Mouse (Mus musculus): ENCODE data around the gene Hmga2. TPM values are rescaled to one million over a fixed set of nuclear protein-coding genes. Genes with fewer than 3 reads are reported as not detected.

The Hmga2 gene
- total and polyA plus RNA-seq, 3 experiments, result 0.15 TPM; not detected in 2

- no peaks in the 10 kb centered on the region for H3K4me1 ChIP-seq (ENCODE audit: control insufficient read depth in 1 of 2, insufficient read depth in 2 of 2, low read length in 2 of 2)
- no peaks in the 10 kb centered on the region for H3K36me3 ChIP-seq (ENCODE audit: control insufficient read depth in 1 of 2, insufficient read depth in 2 of 2, low read length in 2 of 2)
- DNase-seq (ENCODE audit: low read depth, low spot score), result no peak
- no peak overlapping the region for H3K27ac ChIP-seq (ENCODE audit: control insufficient read depth, low read depth, low read length)
- no peaks in the 10 kb centered on the region for H3K79me2 ChIP-seq (ENCODE audit: control insufficient read depth, insufficient read depth, low read length, poor library complexity)
- H3K27me3 ChIP-seq (ENCODE audit: control insufficient read depth in 1 of 2, insufficient read depth in 2 of 2, low read length in 2 of 2), result no peaks in the 10 kb centered on the region
- H3K4me3 ChIP-seq (ENCODE audit: control insufficient read depth in 1 of 2, insufficient read depth in 1 of 2, low read depth in 2 of 2, low read length in 2 of 2), result no peak overlapping the region
- TF ChIP-seq POLR2AphosphoS5 (IDR thresholded peaks at IDR 0.05; ENCODE audit: borderline replicate concordance, low read depth, low read length), result no peak
- TF ChIP-seq ETS1 (IDR thresholded peaks at IDR 0.05; ENCODE audit: low read depth, low read length), result no peak
- TF ChIP-seq KAT2A (conservative IDR thresholded peaks at IDR 0.05; ENCODE audit: low read depth, low read length), result no peak
- no peak for TF ChIP-seq MAZ (IDR thresholded peaks at IDR 0.05; ENCODE audit: low read depth, low read length)
- TF ChIP-seq CHD1 (IDR thresholded peaks at IDR 0.05; ENCODE audit: low read depth, low read length), result no peak
- no peak for TF ChIP-seq RCOR1 (IDR thresholded peaks at IDR 0.05; ENCODE audit: low read depth, low read length)
- TF ChIP-seq ZNF384 (IDR thresholded peaks at IDR 0.05; ENCODE audit: low read depth, low read length), result no peak
- no peak for TF ChIP-seq MAFK (IDR thresholded peaks at IDR 0.05; ENCODE audit: borderline replicate concordance, low read depth, low read length)
- TF ChIP-seq BHLHE40 (IDR thresholded peaks at IDR 0.05; ENCODE audit: borderline replicate concordance, low read depth, low read length), result no peak
- no peak for TF ChIP-seq GABPA (IDR thresholded peaks at IDR 0.05; ENCODE audit: low read depth, low read length)
- no peaks in the 10 kb centered on the region for H3K9me3 ChIP-seq (replicated peaks; ENCODE audit: insufficient read depth, low read length)
- no peak overlapping the region for H3K9ac ChIP-seq (ENCODE audit: control insufficient read depth, low read depth, low read length, poor library complexity, severe bottlenecking)
These were observed 14.5 kb downstream of the Hmga2 start for GRCm38 (mm10) chr10:120461769-120462168.

- Histone ChIP-seq H3K27me3 (ENCODE audit: control insufficient read depth in 1 of 2, insufficient read depth in 2 of 2, low read length in 2 of 2) (no peaks in the 10 kb centered on the region), H3K9ac (ENCODE audit: control insufficient read depth, low read depth, low read length, poor library complexity, severe bottlenecking) (no peak overlapping the region), H3K9me3 (replicated peaks; ENCODE audit: insufficient read depth, low read length) (no peaks in the 10 kb centered on the region), H3K4me1 (ENCODE audit: control insufficient read depth in 1 of 2, insufficient read depth in 2 of 2, low read length in 2 of 2) (no peaks in the 10 kb centered on the region), H3K79me2 (ENCODE audit: control insufficient read depth, insufficient read depth, low read length, poor library complexity) (no peaks in the 10 kb centered on the region), H3K27ac (ENCODE audit: control insufficient read depth, low read depth, low read length) (no peak overlapping the region), H3K36me3 (ENCODE audit: control insufficient read depth in 1 of 2, insufficient read depth in 2 of 2, low read length in 2 of 2) (no peaks in the 10 kb centered on the region), H3K4me3 (ENCODE audit: control insufficient read depth in 1 of 2, insufficient read depth in 1 of 2, low read depth in 2 of 2, low read length in 2 of 2) (no peak overlapping the region)
- DNase-seq (ENCODE audit: low read depth, low spot score), result no peak
- no peak for TF ChIP-seq ZNF384 (IDR thresholded peaks at IDR 0.05; ENCODE audit: low read depth, low read length)
These were observed 15.0 kb downstream of the Hmga2 start for GRCm38 (mm10) chr10:120461301-120461700.

- Histone ChIP-seq H3K9me3 (replicated peaks; ENCODE audit: insufficient read depth, low read length) (no peaks in the 10 kb centered on the region), H3K27me3 (ENCODE audit: control insufficient read depth in 1 of 2, insufficient read depth in 2 of 2, low read length in 2 of 2) (no peaks in the 10 kb centered on the region), H3K4me1 (ENCODE audit: control insufficient read depth in 1 of 2, insufficient read depth in 2 of 2, low read length in 2 of 2) (no peaks in the 10 kb centered on the region), H3K27ac (ENCODE audit: control insufficient read depth, low read depth, low read length) (no peak overlapping the region), H3K79me2 (ENCODE audit: control insufficient read depth, insufficient read depth, low read length, poor library complexity) (no peaks in the 10 kb centered on the region), H3K4me3 (ENCODE audit: control insufficient read depth in 1 of 2, insufficient read depth in 1 of 2, low read depth in 2 of 2, low read length in 2 of 2) (no peak overlapping the region), H3K36me3 (ENCODE audit: control insufficient read depth in 1 of 2, insufficient read depth in 2 of 2, low read length in 2 of 2) (no peaks in the 10 kb centered on the region), H3K9ac (ENCODE audit: control insufficient read depth, low read depth, low read length, poor library complexity, severe bottlenecking) (no peak overlapping the region)
- TF ChIP-seq EP300 (IDR thresholded peaks at IDR 0.05; ENCODE audit: low read depth in 1 of 2, low read length in 2 of 2) (peak in 1 of 2 experiments; percentile 10; a peak in 1 of 4 replicates), USF2 (IDR thresholded peaks at IDR 0.05; ENCODE audit: borderline replicate concordance in 1 of 2, insufficient read depth in 1 of 2, low read depth in 1 of 2, low read length in 2 of 2) (no peak), MXI1 (IDR thresholded peaks at IDR 0.05; ENCODE audit: low read depth, low read length) (no peak), MAZ (IDR thresholded peaks at IDR 0.05; ENCODE audit: low read depth, low read length) (no peak), MEF2A (IDR thresholded peaks at IDR 0.05; ENCODE audit: extremely low read depth, insufficient replicate concordance, low read depth, low read length, poor library complexity, severe bottlenecking) (no peak), RAD21 (IDR thresholded peaks at IDR 0.05; ENCODE audit: low read depth, low read length) (no peak), ZNF384 (IDR thresholded peaks at IDR 0.05; ENCODE audit: low read depth, low read length) (no peak), CHD1 (IDR thresholded peaks at IDR 0.05; ENCODE audit: low read depth, low read length) (no peak)
- DNase-seq (ENCODE audit: low read depth, low spot score), result peak; percentile 18
These were observed 17.4 kb downstream of the Hmga2 start for GRCm38 (mm10) chr10:120458866-120459265.
